Mouse (Mus musculus) induced T-regulatory cell, adult 2 months (primary cell): ENCODE data around the gene Btbd3.
"Not testable (repeated sequence)": the region's sequence is repeated elsewhere in the genome, so short reads cannot be mapped to it uniquely, and the experiment has no call there.

ENCODE experiments used
- DNase-seq: peaks from one replicate; pipeline ENCODE4 v3.0.0-alpha.2; 2012; ENCODE audit warnings: low read depth

The Btbd3 gene

GRCm38 (mm10) chr2:138279641-138280040 is 23.3 kb downstream of the Btbd3 start:
- DNase-seq: no peak

DNA sequence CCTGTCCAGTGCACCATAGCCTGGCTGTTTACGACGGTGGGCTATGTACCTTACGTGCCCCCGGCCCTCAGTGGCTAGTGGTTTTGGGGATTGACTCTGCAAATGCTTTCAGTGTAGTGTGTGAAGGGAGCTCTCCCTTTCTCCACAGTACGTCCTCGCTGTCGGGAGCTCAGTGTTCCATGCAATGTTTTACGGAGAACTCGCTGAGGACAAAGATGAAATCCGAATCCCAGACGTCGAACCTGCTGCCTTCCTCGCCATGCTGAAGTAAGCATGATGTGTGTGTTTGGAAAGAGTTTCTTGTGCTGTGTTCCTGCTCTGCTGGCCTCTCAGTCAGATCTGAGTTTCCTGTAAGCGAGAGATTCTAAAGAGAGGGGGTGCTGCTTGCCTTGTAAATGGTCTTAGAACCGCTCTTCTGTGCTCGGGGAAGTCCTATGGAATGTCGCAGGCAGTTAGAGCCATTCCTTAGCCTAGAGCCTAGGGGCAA is 23.9 kb downstream of the Btbd3 start:
- DNase-seq: no peak

GRCm38 (mm10) chr2:138281550-138282201 is 25.3 kb downstream of the Btbd3 start:
- no peak for DNase-seq

- DNase-seq: no peak
Observed at GRCm38 (mm10) chr2:138283372-138283771, 27.0 kb downstream of the Btbd3 start.

DNA sequence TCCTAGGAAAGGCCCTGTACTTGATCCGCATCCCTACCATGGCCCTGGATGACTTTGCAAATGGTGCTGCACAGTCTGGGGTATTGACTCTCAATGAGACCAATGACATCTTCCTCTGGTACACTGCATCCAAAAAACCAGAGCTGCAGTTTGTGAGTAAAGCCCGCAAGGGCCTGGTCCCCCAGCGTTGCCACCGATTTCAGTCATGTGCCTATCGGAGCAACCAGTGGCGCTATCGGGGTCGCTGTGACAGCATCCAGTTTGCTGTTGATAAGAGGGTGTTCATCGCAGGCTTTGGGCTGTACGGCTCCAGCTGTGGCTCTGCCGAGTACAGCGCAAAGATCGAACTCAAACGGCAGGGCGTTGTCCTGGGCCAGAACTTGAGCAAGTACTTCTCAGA is 27.5 kb downstream of the Btbd3 start:
- DNase-seq: no peak

- DNase-seq: no peak
Observed at GRCm38 (mm10) chr2:138285811-138286210, 29.4 kb downstream of the Btbd3 start.

GRCm38 (mm10) chr2:138290154-138290553 is 33.8 kb downstream of the Btbd3 start:
- DNase-seq: no peak

- DNase-seq: no peak
Observed at GRCm38 (mm10) chr2:138294286-138294685, 37.9 kb downstream of the Btbd3 start.

GRCm38 (mm10) chr2:138306236-138306635 is 49.9 kb downstream of the Btbd3 start:
- DNase-seq: no peak

GRCm38 (mm10) chr2:138315644-138316043 is 59.3 kb downstream of the Btbd3 start:
- DNase-seq: no peak

- DNase-seq: no peak
Observed at GRCm38 (mm10) chr2:138320408-138320807, 64.0 kb downstream of the Btbd3 start.

- no peak for DNase-seq
Observed at GRCm38 (mm10) chr2:138321041-138321481, 64.7 kb downstream of the Btbd3 start.

DNA sequence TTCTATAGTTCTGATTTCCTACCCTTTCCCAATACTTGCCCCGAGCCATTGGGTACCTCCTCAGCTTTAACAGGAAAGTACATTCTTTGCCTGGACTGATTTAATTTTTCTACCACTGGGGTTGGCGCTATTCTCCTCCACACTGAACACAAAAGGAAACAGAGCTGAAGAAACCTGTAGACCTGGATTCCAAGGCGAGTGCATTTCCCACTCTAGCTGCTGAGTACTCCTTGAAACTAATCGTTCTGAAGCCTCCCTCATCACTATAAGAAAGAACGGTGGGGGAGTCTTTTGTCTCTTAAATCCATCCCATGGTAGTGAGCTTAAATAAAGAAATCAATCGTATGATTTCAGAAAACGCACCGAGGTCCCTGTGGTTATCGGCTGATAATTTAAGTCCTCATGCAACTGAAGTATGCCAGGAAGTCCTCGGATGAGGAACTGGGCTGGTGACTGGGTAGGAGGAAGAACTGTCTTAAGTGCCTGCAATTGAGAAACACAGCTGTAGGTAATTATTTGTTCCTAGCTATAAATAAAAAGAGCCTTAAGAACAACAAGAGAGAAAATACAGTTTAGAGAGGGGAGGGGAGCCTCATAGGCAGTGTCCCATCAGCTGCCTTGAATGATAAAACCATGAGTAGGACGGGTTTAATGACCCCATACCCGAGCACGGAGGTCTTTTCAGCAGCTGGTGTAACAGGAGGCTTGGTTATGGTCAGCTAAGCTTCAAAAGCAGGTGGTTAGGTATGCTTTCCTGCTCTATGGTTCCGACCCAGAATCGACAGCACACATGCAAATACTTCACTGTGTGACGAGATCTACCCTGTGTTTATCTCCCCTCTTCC is 66.1 kb downstream of the Btbd3 start:
- DNase-seq: no peak

GRCm38 (mm10) chr2:138326367-138326766 is 70.0 kb downstream of the Btbd3 start:
- no peak for DNase-seq

DNA sequence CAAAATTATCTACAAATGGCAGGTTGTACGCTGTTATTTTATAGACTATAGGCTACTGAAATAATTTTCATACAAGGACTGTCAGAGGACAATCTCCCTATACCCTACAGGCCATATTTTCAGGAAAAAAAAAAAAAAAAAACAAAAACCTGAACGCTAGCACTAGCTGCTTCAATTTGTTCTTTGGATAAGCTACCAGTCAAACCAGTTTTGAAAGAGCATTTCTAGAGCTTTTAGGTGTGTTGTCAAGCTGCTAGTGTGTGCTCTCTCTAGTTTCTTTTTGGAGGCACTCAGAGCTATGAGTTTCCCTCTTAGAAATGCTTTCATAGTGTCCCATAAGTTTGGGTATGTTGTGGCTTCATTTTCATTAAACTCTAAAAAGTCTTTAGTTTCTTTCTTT is 77.8 kb downstream of the Btbd3 start:
- DNase-seq: not testable (repeated sequence)

GRCm38 (mm10) chr2:138337886-138338494 is 81.6 kb downstream of the Btbd3 start:
- no peak for DNase-seq

DNA sequence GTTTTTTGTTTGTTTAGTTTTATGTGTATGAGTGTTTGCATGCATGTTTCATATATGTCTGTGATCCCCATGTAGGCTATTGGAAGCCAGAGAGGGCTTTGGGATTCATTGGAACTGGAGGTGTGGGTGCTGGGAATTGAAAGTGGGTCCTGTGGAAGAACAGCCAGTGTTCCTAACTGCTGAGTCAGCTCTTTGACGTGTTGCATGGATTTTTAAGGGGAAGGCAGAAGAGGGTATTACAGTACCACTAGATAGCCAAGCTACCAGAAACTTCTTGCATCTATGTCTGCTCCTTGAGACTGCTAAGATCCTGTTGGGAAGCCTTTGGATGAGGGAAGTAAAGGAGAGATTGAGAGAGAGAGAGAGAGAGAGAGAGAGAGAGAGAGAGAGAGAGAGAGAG is 82.2 kb downstream of the Btbd3 start:
- no peak for DNase-seq

DNA sequence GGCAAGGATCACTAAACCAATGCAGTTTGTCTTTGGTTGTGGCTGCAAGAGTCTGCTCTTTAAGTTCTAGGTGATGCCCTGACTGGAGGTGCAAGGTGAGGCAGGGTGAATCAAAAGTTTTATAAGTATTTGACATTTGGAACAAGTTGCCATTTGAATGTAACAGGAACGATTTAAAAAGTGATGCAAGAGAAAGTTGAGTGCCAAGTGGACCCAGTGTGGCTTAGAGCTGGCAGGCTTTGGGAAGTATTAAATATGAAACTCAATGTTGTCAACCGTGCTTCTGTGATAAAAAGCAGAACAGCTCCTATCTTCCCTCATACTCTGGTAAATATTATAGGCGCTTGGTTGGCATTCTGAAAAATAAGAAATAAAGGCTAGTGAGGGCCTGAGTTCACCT is 99.0 kb downstream of the Btbd3 start:
- DNase-seq: no peak

DNA sequence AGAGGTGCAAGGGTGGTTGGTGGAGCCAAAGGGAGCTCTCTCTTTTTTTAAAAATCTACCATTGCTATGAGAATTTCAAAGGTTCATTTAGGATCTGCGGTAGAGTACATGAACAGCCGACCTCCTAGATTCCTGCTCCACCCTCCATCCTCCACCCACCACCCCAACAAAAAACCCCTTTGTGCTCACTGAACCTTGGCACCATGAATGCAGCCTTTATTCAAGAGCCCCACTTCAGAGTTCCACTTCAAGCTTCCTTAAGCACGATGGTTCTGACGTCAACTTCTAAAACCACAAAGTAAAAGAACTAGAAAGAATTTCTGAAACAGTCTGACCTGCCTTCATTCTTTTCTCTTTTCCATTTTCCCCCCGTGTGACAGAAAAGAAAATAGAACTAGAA is 106.1 kb downstream of the Btbd3 start:
- DNase-seq: no peak

GRCm38 (mm10) chr2:138365391-138365790 is 109.0 kb downstream of the Btbd3 start:
- no peak for DNase-seq

- no peak for DNase-seq
Observed at GRCm38 (mm10) chr2:138374556-138374955, 118.2 kb downstream of the Btbd3 start.

- DNase-seq: no peak
Observed at GRCm38 (mm10) chr2:138378855-138379254, 122.5 kb downstream of the Btbd3 start.

DNA sequence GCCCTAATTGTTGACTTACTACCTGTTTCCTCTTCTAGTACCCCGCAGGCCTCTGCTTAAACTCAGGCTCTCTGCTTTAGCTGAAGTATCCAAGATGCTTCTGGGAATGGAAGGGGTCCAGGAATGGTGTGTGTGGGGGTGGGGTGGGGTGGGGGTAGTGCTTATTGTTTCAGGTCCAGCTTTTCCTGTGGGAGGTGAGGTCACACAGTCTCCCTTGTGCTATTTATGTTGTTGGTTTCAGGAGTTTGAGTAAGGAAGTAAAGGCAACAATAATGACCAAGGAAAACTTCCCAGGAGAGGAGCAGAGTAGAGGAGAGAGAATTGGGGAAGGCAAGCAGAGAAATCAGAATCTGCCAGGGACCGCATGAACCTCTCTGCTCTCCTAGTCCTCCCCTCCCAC is 128.4 kb downstream of the Btbd3 start:
- no peak for DNase-seq
